In the genomic region with DNA sequence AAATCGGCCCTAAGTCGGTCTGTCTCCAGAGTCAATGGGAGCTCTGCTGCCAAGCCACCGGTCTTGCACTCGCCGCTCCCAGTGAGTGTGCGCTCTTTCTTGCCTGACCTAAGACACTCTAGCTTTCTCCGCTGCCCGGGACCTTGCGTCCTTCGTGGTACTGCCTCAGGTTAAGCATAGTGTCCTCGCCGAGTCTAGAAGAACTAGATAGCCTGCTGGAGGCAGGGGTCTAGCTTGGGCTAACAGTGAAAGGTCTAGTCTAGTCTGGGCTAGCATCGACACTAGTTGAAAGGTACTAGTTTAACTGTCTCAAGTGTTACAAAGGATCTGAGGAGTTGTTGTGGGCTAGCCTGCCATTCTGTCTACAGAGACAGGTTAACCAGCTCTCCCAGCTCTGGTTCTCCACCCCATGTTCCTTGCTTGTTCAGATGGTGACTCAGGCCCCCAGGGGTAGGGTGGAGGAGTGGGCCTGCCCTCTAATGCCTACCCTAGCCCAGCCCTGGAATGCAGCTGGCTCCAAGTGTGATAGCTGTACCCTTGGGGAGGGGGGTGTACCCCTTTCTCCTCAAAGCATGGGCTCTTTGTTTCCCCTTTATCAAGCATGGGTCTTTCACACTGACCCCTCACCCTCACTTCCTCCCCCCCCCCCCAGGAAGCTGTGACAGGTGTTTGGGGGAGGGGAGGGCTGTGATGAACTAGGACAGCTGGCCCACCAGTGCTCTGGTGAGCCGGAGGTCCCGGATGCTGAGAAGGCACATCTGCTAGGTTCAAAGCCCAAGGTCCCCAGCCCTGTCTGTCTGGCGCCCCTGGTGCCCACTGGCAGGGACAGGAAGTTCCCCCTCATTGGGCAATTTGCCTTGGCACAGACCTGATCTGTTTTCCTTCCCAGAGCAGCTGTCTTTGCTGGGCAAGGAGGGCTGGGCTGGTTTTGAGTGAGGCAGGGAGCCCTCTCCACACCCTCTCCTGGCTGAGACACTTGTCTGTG, we compare ENCODE assay signal across 1 mouse cellular context.
TF ChIP-seq lines count a peak whose summit lies in the region.

TSS of gene Plcb3 (minus strand) at position 934 of the 985 bp plus-strand sequence.

TF ChIP-seq in CH12.LX, 34 proteins besides CTCF, POLR2A, EP300 and RAD21 (continued from another document):
- TF ChIP-seq PAX5 (IDR thresholded peaks at IDR 0.05; ENCODE audit: low read length) (no peak), ELF1 (IDR thresholded peaks at IDR 0.05; ENCODE audit: low read depth, low read length) (peak; percentile 42), GABPA (IDR thresholded peaks at IDR 0.05; ENCODE audit: insufficient replicate concordance, low read depth, low read length) (no peak), NRF1 (IDR thresholded peaks at IDR 0.05; ENCODE audit: low read depth, low read length) (0 out of 2 replicates have a peak, but pooled peaks have one; percentile 22), ETS1 (conservative IDR thresholded peaks at IDR 0.05; ENCODE audit: low read depth, low read length) (0 out of 2 replicates have a peak, but pooled peaks have one; percentile 9)
